Mouse (Mus musculus): ENCODE measurements around the gene Kdelr1. TPM values are rescaled to one million over a fixed set of nuclear protein-coding genes. Genes with fewer than 3 reads are reported as not detected.

The Kdelr1 gene
- polyA plus RNA-seq, 1 experiment from 2014 or later = 54.6 TPM

Other genes starting within 250 kb of the Kdelr1 start
- gene Rasip1, start 245.3 kb upstream of the Kdelr1 start, polyA plus RNA-seq (2015; fragmentation: Nextera tagmentation; extraction: Ambion mirVana) = 19.6 and 23.4 TPM in 2 replicates
- 7.3 and 7.4 TPM in 2 replicates for gene Mamstr, start 232.8 kb upstream of the Kdelr1 start, polyA plus RNA-seq (2015; fragmentation: Nextera tagmentation; extraction: Ambion mirVana)
- 1.5 and 1.6 TPM in 2 replicates for gene Fut2, start 206.4 kb upstream of the Kdelr1 start, polyA plus RNA-seq (2015; fragmentation: Nextera tagmentation; extraction: Ambion mirVana)
- 0.14 TPM in 1 of 2 replicates, not detected in the other for gene Ntn5, start 188.8 kb upstream of the Kdelr1 start, polyA plus RNA-seq (2015; fragmentation: Nextera tagmentation; extraction: Ambion mirVana)
- gene Sec1, start 178.4 kb upstream of the Kdelr1 start, polyA plus RNA-seq (2015; fragmentation: Nextera tagmentation; extraction: Ambion mirVana) = 0.13 and 0.34 TPM in 2 replicates
- gene Car11, start 172.9 kb upstream of the Kdelr1 start, polyA plus RNA-seq (2015; fragmentation: Nextera tagmentation; extraction: Ambion mirVana) = 5.1 and 6.0 TPM in 2 replicates
- gene Dbp, start 167.7 kb upstream of the Kdelr1 start, polyA plus RNA-seq (2015; fragmentation: Nextera tagmentation; extraction: Ambion mirVana) = 3.0 and 4.3 TPM in 2 replicates
- 540 and 572 TPM in 2 replicates for gene Rpl18, start 157.3 kb upstream of the Kdelr1 start, polyA plus RNA-seq (2015; fragmentation: Nextera tagmentation; extraction: Ambion mirVana)
- 13.7 and 21.0 TPM in 2 replicates for gene Sphk2, start 154.8 kb upstream of the Kdelr1 start, polyA plus RNA-seq (2015; fragmentation: Nextera tagmentation; extraction: Ambion mirVana)
- gene Fam83e, start 151.6 kb upstream of the Kdelr1 start, polyA plus RNA-seq (2015; fragmentation: Nextera tagmentation; extraction: Ambion mirVana) = 0.25 and 0.65 TPM in 2 replicates
- gene Spaca4, start 147.0 kb upstream of the Kdelr1 start, polyA plus RNA-seq (2015; fragmentation: Nextera tagmentation; extraction: Ambion mirVana) = not detected in 2 replicates
- gene Lmtk3, start 89.0 kb upstream of the Kdelr1 start, polyA plus RNA-seq (2015; fragmentation: Nextera tagmentation; extraction: Ambion mirVana) = 0.53 TPM in 1 of 2 replicates, not detected in the other
- 0.21 and 1.1 TPM in 2 replicates for gene Sult2b1, start 88.1 kb upstream of the Kdelr1 start, polyA plus RNA-seq (2015; fragmentation: Nextera tagmentation; extraction: Ambion mirVana)
- 92.2 and 101 TPM in 2 replicates for gene Cyth2, start 58.2 kb upstream of the Kdelr1 start, polyA plus RNA-seq (2015; fragmentation: Nextera tagmentation; extraction: Ambion mirVana)
- 0.37 and 0.44 TPM in 2 replicates for gene Kcnj14, start 48.0 kb upstream of the Kdelr1 start, polyA plus RNA-seq (2015; fragmentation: Nextera tagmentation; extraction: Ambion mirVana)
- 29.1 and 38.8 TPM in 2 replicates for gene Grwd1, start 41.8 kb upstream of the Kdelr1 start, polyA plus RNA-seq (2015; fragmentation: Nextera tagmentation; extraction: Ambion mirVana)
- gene Grin2d, start 5.6 kb downstream of the Kdelr1 start, polyA plus RNA-seq (2015; fragmentation: Nextera tagmentation; extraction: Ambion mirVana) = 0.21 and 0.27 TPM in 2 replicates
- 0.65 and 0.76 TPM in 2 replicates for gene Syngr4, start 23.9 kb downstream of the Kdelr1 start, polyA plus RNA-seq (2015; fragmentation: Nextera tagmentation; extraction: Ambion mirVana)
- 6.6 and 8.0 TPM in 2 replicates for gene Tmem143, start 24.2 kb downstream of the Kdelr1 start, polyA plus RNA-seq (2015; fragmentation: Nextera tagmentation; extraction: Ambion mirVana)
- gene Emp3, start 48.6 kb downstream of the Kdelr1 start, polyA plus RNA-seq (2015; fragmentation: Nextera tagmentation; extraction: Ambion mirVana) = 71.5 and 108 TPM in 2 replicates
- 3.4 and 3.6 TPM in 2 replicates for gene Ccdc114, start 51.3 kb downstream of the Kdelr1 start, polyA plus RNA-seq (2015; fragmentation: Nextera tagmentation; extraction: Ambion mirVana)
- 0.16 TPM in 1 of 2 replicates, not detected in the other for gene Abcc6, start 157.5 kb downstream of the Kdelr1 start, polyA plus RNA-seq (2015; fragmentation: Nextera tagmentation; extraction: Ambion mirVana)
- gene Nomo1, start 160.9 kb downstream of the Kdelr1 start, polyA plus RNA-seq (2015; fragmentation: Nextera tagmentation; extraction: Ambion mirVana) = 30.8 and 37.9 TPM in 2 replicates
- 8.5 and 8.8 TPM in 2 replicates for gene Kcnj11, start 228.0 kb downstream of the Kdelr1 start, polyA plus RNA-seq (2015; fragmentation: Nextera tagmentation; extraction: Ambion mirVana)